ENCODE assay signal across 18 mouse cellular contexts in the genomic region with DNA sequence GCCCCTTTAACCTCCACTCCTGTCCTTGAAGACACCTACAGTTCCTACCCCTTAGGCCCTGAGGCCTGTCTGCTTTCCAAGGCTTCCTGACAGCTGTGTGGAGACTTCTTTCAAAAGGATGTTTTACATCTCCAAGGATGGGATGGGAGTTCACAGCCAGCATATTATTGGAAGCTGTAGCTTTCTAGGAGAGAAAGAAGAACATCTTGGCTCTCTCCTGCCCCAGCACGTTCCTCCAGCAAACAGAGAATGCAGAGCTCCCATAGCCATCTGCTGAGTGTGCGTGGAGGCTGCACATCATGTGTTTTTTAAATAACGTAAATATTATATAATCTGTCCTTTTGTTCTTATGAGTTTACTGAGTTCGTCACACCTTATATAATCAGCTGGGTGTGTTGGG. TPM values are rescaled to one million over a fixed set of nuclear protein-coding genes. Genes with fewer than 3 reads are reported as not detected.
A peak's percentile ranks its signal among the peaks of the same experiment; 100 is the strongest.
DNase-seq lines count a peak whose midpoint lies in the region.
"Had no signal": no experiment of that assay in that cellular context is flagged by ENCODE, and none has a peak within 500 bp of the region (broad histone marks: within the 10 kb centered on the region; RNA-seq: fewer than 3 reads in every experiment).

No protein-coding gene starts in this region.

- peak; percentile 22 for DNase-seq in layer of hippocampus, adult 11-12 months (ENCODE audit: low spot score)
- no peak for DNase-seq in layer of hippocampus, postnatal 25 days (ENCODE audit: extremely low spot score in 1 of 2, low spot score in 1 of 2)
- DNase-seq in right cerebral cortex, adult 2 months (ENCODE audit: low spot score in 2 of 2), result peak; percentile 49 to 66
- no peak for DNase-seq in right cerebral cortex, postnatal 4 days
- DNase-seq in left cerebral cortex, adult 9 months (ENCODE audit: low spot score in 2 of 2), result peak; percentile 53 to 67
- DNase-seq in telencephalon, adult 2 months (ENCODE audit: low read depth, low spot score), result peak; percentile 82
- no peak for DNase-seq in testis, postnatal 10 days (ENCODE audit: low spot score)
- no peak for DNase-seq in gastrocnemius, postnatal 4 days (ENCODE audit: low spot score in 2 of 2)
- DNase-seq: adrenal gland, postnatal 14 days; cerebellum, adult 11 months; cerebellum, postnatal 36 days; gastrocnemius, postnatal 14 days; heart, adult 2 months; heart, postnatal 36 days; kidney, adult 9 months; kidney, postnatal 36 days; liver, embryonic 13.5 days; lung, embryonic 14.5 days had no signal

RNA-seq across cellular contexts. Expression of a gene that starts 8.9 kb away (rescaled TPM):
- total RNA-seq in layer of hippocampus, postnatal 25 days (2021), result under 1 TPM; 0.12 to 0.33 TPM
- under 1 TPM; 0.18 to 0.32 TPM for total RNA-seq in gastrocnemius, postnatal 4 days (2021)
- total RNA-seq: gastrocnemius, postnatal 14 days had no signal

Comparison
In these comparisons a context has a peak if more than half of its experiments do, and no peak if none do; other contexts are left out.
1. DNase-seq: peak in layer of hippocampus, adult 11-12 months (single experiment), right cerebral cortex, adult 2 months (2 of 2), left cerebral cortex, adult 9 months (2 of 2) and telencephalon, adult 2 months (single experiment); none in layer of hippocampus, postnatal 25 days (0 of 2), right cerebral cortex, postnatal 4 days (single experiment), testis, postnatal 10 days (single experiment) and gastrocnemius, postnatal 4 days (0 of 2).